Mouse (Mus musculus) ovary, postnatal 10 days (tissue): ENCODE measurements around the gene H2afb2.

ENCODE experiments used
- DNase-seq: peaks from one replicate; pipeline ENCODE4 v3.0.0; 2022; ENCODE audit warnings: low spot score

Gene H2afb2

DNA sequence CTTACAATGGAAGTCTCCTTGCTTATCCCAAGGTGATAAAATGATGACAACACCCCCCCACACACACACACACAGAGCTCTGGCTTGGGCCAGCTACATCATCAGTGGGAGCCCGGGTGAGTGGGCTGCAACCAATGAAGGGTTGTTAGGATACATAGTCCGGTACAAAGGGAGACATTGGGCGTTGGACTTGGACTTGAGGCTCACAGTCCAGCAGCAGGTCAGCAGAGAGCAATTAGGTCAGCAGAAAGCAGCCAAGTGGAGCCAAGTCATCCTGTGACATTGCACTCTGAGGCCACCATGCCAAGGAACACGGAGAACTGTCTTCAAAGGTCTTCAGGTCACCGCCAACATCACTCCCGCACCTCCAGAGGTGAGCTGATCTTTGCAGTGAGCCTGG lies at the start of gene H2afb2:
H2afb2 (plus strand) TSS at position 301 of the 400 bp plus-strand sequence.
- no peak for DNase-seq
